Mouse (Mus musculus) left cerebral cortex, adult 8-10 months (tissue): Measurements from ENCODE around the gene Acvrl1. TPM values are rescaled to one million over a fixed set of nuclear protein-coding genes. Genes with fewer than 3 reads are reported as not detected.

Source experiments
- DNase-seq, 2 experiments: peaks; one replicate each; pipeline ENCODE4 v3.0.0; 2022; ENCODE audit warnings: low spot score in 2 of 2
- total RNA-seq, 4 experiments: library from RNA; stranded (reverse); gene quantifications; 2 replicates each; pipeline ENCODE4 v1.2.4; 2022

The Acvrl1 gene
- total RNA-seq, 4 experiments from 2014 or later = 18.9 to 25.1 (median 19.3) TPM

GRCm38 (mm10) chr15:101167553-101167952, 39.2 kb downstream of the Acvrl1 start:
- no peak for DNase-seq

- DNase-seq = no peak
Observed at GRCm38 (mm10) chr15:101169910-101170309, 41.6 kb downstream of the Acvrl1 start.

DNA sequence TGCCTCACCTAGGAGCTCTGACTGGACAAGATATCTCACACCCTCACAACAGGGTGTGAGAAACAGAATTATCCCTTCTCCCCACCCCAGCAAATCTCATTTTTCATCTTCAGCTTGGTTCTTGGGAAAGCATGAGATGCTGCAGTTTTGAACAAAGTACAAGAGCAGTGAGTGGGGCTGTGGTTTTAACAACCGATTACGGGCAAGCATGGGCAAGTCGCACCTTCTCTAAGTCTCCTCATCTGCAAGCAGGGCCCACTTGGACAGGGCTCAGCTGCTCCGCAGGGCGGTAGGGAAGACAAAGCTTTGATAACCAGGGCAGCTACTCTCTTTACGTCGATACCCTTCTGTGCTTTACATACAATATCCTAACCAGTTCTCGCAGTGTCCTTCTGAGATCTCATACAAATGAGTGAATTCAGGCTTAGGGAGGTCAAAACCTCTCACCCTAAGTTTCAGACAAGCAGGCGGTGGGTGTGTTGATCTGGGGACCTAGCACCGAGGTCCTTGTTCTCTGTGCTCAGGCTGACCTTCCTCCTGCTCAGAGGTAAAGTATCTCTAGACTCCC, 42.2 kb downstream of the Acvrl1 start:
- DNase-seq = no peak

DNA sequence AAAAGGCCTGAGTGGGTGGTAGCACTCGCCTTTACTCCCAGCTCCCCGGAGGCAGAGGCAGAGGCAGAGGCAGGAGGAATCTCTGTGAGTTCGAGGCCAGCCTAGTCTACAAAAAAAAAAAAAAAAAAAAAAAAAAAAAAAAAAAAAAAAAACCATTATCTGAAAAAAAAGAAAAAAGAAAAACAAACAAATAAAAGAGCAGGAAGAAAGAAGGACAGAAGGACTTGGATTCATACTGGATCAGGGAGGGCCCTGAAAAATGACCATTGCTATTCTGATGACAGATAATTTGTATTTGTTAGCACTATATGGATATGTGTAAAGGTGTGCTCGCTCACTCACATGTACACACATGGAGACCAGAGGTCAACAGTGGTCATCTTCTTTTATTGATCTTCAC, 43.0 kb downstream of the Acvrl1 start:
- no peak for DNase-seq

DNA sequence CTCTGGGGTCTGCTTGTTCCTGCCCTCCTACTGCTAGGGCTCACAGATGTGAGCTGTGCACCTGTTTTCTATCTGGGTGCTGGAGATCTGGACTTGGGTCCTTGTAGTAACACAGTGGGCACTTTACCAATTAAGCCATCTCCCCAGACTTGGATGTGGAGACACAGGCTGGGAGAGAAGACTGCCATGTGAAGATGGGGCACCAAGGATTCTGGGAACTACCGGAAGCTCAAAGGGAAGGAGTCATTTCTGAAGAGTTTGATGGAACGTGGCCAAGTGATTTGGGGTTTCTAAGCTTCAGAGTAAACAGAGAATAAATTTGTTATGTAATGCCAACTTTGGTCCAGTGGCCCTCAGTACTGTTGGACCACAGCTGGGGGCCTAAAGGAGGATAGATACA, 43.7 kb downstream of the Acvrl1 start:
- DNase-seq = no peak

- DNase-seq = peak; percentile 71 to 85
Observed at GRCm38 (mm10) chr15:101173421-101174211, 45.3 kb downstream of the Acvrl1 start, which contains the start of gene Acvr1b. TSS of gene Acvr1b (plus strand) at chr15:101174067.

DNA sequence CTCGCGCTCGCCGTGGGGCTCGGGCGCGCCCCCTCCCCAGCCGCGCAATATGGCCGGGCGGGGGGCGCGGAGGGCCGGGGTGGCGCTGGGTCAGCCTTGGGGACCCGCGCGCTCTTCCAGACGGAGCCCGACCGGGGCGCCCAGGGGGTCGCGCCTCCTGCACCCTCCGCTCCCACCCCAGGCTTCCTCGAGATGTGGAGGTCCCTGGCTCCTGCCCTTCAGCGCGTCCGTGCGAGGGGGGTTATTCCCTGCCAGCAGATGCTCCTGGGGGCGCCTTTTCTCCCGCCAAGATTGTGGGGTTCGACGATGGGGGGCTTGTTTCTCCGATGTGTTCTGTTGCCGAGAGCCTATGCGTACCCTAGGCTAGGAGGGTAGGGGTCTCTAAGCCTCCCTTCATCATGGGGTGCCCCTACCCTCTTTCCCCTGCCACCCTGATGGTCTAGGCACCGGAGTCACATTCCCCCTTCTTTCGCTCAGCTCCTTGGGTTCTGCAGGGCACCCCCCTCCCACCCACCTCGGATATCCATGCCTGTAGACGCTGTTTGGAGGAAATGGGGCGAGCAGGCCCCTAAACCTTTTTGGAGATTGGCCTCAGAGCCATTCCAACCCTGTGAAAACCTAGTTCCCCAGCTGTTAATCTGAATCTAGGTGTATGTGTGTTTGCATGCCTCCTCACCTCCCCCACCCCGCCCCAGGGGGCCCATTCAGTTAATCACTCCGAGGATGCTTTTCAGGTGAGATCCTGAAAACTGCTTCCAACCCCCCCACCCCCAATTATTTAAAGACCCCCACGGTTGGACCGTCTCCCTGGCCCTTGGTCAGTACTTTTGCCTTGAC, 46.2 kb downstream of the Acvrl1 start:
- DNase-seq = no peak

GRCm38 (mm10) chr15:101175131-101175460, 46.8 kb downstream of the Acvrl1 start:
- no peak for DNase-seq

DNA sequence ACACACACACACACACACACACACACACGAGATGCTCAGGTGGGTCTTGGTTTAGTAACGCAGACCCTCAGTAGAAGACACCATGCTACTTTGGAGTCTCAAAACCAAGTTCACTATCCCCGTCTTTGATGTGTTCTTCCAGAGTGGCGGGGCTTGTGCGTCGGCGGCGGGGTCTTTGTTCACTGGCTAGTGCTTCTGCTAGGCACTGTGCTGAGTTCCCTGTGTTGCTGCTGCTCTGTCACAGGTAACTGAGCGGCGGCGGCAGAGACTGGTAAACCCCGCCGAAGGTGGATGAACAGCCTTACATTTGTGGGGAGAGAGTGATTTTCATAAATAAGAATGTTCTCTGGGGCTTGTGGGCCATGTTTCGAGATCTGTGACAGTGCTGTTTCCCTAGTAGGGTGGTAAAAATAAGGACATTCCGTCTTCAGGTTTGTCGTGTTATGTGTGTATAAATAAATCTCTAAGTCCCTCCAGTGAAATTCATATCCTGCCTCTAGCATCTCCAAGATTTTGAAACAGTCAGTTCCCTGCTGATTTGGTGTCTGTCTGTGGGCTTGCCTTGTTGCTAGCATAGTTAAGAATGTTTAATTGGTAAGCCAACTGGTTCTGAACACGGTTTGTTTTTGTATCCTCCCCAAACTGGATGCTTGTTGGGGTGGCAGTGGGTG, 47.4 kb downstream of the Acvrl1 start:
- DNase-seq = no peak

DNA sequence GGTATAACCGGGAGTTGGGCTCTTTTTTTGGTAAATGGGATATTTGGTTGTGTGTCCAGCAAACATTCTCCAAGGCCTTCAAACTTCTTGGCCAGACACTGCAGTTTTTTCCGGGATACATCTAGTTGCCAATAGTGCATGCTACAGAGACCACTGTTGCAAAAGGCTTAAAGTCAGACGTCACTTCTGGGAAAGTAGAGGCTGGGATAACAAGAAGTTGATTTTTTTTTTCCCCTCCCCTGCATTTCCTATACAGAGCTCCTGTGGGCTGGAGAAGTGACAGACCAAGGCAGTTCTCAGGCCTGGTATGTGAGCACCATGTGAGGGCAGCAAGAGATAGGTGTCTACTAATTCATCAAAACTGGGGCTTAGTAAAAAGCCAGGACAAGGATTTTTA, 48.0 kb downstream of the Acvrl1 start:
- DNase-seq = no peak

DNA sequence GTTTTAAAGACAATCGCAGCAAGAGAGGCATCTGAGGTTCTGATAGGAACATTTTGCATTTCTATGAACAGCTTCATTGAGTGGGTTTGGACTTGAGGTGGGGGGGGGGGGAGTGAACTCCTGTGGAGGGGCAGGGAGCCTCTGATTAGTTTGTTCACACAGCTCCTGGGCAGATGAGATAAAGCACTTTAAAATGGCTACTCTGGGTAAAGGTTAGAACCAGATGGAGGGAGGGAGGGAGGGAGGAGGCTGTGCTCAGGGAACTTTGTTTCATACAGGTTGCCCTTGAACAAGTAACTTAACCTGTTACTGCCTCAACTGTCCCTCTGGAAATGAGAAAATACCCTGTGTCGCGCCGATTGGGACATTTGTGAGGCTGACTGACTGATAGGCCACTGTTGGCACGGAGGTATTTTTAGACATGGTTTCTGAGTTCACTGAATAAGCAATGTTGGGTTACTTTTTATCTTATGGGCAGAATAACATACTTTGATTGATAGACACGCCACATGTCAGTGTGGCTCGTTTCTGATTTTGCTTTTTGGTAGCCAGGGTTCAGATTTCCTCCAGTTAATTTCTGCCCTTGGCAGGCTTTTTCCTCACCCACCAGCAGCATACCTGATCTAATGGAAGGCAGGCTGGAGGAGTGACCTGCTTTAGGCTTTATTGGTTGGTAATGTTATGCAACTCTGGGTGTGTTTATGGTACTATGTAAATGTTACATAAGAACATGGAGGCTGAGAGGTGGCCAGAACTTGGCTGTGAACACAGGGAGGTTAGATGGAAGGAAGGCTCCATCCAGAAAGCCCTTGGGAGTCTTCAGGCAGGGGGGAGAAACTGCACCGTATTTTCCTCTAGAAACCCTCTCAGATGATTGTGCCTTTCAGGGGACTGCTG, 48.7 kb downstream of the Acvrl1 start:
- no peak for DNase-seq

DNA sequence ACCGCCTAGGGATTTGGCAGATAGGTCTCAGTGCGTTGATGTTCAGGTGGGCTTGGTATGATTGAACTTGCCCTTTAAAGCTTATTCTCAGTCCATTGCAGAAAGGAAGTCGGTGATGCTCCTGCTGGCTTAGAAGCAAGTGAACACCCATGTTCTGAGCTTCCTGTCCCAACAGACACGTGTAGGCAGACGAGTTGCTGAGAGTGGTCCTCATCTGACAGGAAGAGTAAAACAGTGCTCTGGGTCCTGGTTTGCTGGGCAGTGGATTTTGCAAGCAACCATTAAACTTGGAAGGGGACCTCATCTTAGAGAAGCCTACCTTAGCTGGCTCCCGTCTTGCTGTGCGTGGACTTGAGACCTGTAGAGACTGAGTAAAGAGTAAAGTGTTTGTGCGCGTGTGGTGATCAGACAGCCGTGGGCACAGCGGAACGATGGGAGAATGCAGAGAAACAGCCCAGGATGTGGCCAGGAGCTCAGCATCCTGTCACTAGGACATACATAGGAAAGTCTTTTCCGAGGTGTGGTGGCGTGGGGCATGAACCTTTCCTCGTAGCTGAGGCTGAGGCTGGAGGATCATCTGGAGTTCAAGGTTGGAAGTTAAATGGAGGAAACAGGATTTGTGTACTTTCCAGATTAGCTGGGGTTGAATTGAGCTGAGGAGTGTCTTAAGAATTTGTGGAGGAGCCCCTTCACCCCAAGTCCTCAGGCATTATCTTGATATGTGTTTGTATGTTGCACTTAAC, 52.2 kb downstream of the Acvrl1 start:
- DNase-seq = no peak

GRCm38 (mm10) chr15:101181106-101181466, 52.8 kb downstream of the Acvrl1 start:
- no peak for DNase-seq

DNA sequence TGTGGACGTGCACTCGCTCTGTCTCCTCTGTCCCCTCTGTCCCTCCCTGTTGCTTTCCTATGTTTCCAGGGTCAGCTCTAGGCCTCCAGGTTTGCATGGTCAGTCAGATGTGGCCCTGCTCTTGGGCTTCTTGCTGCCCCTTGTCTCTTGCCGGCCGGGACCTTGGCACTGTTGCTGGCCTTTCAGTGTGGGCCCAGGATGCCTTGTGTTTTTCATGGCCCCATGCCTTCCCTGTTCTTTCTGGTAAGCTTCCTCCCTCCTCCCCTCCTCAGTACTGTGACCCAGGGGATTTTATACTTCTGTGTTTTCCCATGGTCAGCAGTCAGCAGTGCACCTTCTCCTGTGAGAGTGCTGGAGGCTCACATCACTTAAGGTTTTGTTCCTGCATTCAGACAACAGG, 53.2 kb downstream of the Acvrl1 start:
- no peak for DNase-seq

DNA sequence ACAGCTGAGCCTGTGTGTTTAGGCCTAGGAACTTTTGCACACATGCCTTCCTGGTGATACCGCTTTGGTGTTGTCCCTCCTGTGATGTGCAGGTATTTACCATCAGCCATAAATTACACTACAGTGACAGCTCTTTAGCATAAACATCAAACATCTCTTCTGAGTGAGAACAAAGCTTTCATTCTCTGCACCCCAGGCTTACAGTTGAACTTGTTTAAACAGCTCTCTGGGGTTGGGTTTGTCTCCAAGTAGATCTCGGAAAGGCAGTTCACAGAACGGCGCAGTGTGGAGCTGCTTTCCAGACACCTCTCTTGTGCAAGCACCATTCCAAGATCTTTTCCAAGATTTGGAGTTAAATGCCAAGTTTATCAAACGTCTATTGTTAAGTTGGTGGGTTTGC, 54.4 kb downstream of the Acvrl1 start:
- no peak for DNase-seq

DNA sequence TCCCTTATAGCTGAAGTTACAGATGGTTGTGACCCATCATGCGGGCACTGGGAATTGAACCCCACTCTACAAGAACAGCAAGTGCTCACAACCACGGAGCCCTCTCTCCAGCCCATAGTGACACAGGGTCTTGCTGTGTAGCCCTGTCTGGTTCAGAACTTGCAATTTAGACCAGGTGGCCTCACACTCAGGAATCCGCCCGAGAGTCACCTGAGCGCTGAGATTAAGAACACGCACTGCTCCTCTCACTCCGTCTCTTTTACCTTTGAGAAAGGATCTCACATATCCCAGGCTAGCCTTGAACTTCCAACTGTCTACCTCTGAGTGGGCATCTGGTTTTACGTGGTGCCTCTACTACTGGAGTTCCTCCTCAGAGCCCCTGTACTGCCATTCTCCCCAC, 56.0 kb downstream of the Acvrl1 start:
- no peak for DNase-seq

GRCm38 (mm10) chr15:101185549-101185948, 57.2 kb downstream of the Acvrl1 start:
- no peak for DNase-seq

DNA sequence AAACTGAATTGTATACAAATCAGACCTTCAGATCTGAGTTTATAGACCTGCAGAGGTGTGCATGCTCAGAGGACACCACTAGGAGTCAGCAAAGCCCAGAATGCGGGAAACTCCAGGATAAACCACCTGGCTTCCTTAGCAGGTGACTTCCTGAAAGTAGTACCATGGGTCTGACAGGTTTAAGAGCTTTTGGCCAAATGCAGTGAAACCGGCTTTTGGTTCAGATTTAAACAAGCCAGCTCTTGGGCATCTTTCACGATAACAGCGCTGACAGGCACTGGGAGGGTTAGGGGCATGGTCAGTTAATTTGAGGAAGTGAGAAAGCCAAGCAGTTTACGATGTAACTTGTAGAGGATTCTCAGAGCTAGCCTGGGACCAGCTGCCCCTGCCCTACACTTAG, 59.6 kb downstream of the Acvrl1 start:
- no peak for DNase-seq

DNA sequence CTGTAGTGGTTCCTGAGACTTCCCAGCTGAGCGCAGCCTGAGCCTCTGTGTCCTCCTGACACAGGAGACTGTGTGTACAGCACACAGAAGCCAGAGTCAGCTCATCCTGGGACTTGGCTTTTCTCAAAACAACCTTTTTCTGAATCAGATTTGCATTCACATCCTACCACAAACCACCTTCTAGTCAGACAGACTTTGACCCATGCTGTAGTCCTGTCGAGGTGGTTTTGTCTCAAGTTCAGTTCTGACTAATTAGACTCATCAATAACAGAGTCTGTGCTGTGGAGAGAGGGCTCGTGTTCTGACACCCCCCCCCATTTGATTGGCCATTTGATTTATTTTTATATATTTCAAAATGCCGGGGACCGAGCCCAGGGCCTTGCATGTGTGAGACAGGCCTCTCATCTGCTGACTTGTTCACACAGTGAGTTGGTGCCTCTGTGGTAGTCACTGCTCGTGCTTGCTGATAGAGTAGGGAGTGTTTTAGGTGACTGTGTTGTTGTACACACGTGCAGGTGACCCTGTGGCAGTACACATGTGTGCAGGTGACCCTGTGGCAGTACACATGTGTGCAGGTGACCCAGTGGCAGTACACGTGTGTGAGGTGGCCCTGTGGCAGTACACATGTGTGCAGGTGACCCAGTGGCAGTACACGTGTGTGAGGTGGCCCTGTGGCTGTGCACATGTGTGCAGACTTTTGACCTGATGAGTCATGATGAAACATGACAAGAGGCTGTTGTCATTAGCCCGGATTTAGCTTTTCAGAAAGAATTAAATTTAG, 61.8 kb downstream of the Acvrl1 start:
- no peak for DNase-seq
